Mouse (Mus musculus) sigmoid colon, adult 10 weeks (tissue): Measurements from ENCODE around the gene Dnajc12. TPM values are rescaled to one million over a fixed set of nuclear protein-coding genes. Genes with fewer than 3 reads are reported as not detected.

Source experiments
- polyA plus RNA-seq: library from polyadenylated mRNA; stranded (reverse); fragments of 350-450 nt; fragmentation: Illumina TruSeq; extraction: RNeasy Lipid Tissue Mini Kit (QIAGEN cat#74804); gene quantifications from one replicate; pipeline ENCODE4 v1.2.3, GENCODE M21; 2014; ENCODE audit warnings: low read depth, low replicate concordance

Gene Dnajc12
- 5.6 TPM for polyA plus RNA-seq

GRCm38 (mm10) chr10:63382372-63383279 is at the start of gene Dnajc12:
TSS of gene Dnajc12 (plus strand) at chr10:63382443.

GRCm38 (mm10) chr10:63381498-63382280 is 554 bp upstream of the Dnajc12 start, which contains the start of gene Sirt1:
TSS of gene Sirt1 (minus strand) at chr10:63381704.

GRCm38 (mm10) chr10:63421739-63422735 is 39.8 kb downstream of the Dnajc12 start, which contains the start of gene Gm7075:
TSS of gene Gm7075 (minus strand) at chr10:63421789.

GRCm38 (mm10) chr10:63429785-63430305 is 47.6 kb downstream of the Dnajc12 start, which contains the start of gene Ctnna3:
TSS of gene Ctnna3 (plus strand) at chr10:63430098.

Other genes starting within 250 kb of the Dnajc12 start
- not detected for gene Mypn, start 178.5 kb upstream of the Dnajc12 start, polyA plus RNA-seq
- gene Herc4, start 138.6 kb upstream of the Dnajc12 start, polyA plus RNA-seq = 291 TPM
- 80.9 TPM for gene Sirt1, start 739 bp upstream of the Dnajc12 start, polyA plus RNA-seq
- gene Gm7075, start 39.3 kb downstream of the Dnajc12 start, polyA plus RNA-seq = not detected
- gene Ctnna3, start 47.7 kb downstream of the Dnajc12 start, polyA plus RNA-seq = 1.4 TPM